Mouse (Mus musculus) kidney, adult 2 months (tissue): ENCODE measurements at regions not wholly inside any gene's neighbourhood (a gene's known extent, or its start where the extent isn't known, plus 50 kb on each side); places are given as distances from the start of the nearest gene placed in this dataset.

Source experiments
- CTCF ChIP-seq: fragments of 200-500 bp; conservative IDR thresholded peaks from 2 replicates; pipeline ENCODE4 v1.5.1; 2011; ENCODE audit warnings: low read depth, mild to moderate bottlenecking, control low read depth, low read length, moderate library complexity, mixed read lengths; ENCODE audit not compliant: insufficient read depth, insufficient read length
- POLR2A ChIP-seq: fragments of 200-500 bp; IDR thresholded peaks from one replicate; pipeline ENCODE4 v1.6.1; 2011; ENCODE audit warnings: low read depth, low read length, control low read depth

GRCm38 (mm10) chr13:44601024-44601423 is 128.2 kb upstream of the Jarid2 start:
- no peak for TF ChIP-seq POLR2A
- no peak for TF ChIP-seq CTCF
